Mouse (Mus musculus): Measurements from ENCODE around the gene Fau. TPM values are rescaled to one million over a fixed set of nuclear protein-coding genes. Genes with fewer than 3 reads are reported as not detected.

The Fau gene
- total and polyA plus RNA-seq, 2 experiments from 2014 or later, result 610 to 1,178 TPM

GRCm38 (mm10) chr19:6056696-6057095 is 948 bp upstream of the Fau start:
- DNase-seq (no peak), ATAC-seq (no peak)
- WGBS, result 42% methylated on average over 4 of the region's 4 CpGs
- H3K4me2 ChIP-seq (ENCODE audit: low read depth), result peak overlapping the region; percentile 88
- peak overlapping the region; percentile 91 for H3K4me3 ChIP-seq (ENCODE audit: low read depth, low read length)
- 0 out of 2 replicates have a peak, but pooled peaks cover under 1% of the 10 kb centered on the region for H3K4me1 ChIP-seq (ENCODE audit: insufficient read depth)
- H3K27me3 ChIP-seq (ENCODE audit: insufficient read depth, low read length), result no peaks in the 10 kb centered on the region
- peaks cover 42% of the 10 kb centered on the region for H3K36me3 ChIP-seq (ENCODE audit: insufficient read depth)
- H3K27ac ChIP-seq (ENCODE audit: low read depth, low read length), result no peak overlapping the region
- H3K9ac ChIP-seq, result 0 out of 2 replicates have a peak overlapping the region, but pooled peaks have one; percentile 94
- H3K9me3 ChIP-seq (ENCODE audit: low read length), result no peaks in the 10 kb centered on the region
- no peak for TF ChIP-seq CTCF (IDR thresholded peaks at IDR 0.05; ENCODE audit: low read depth)

GRCm38 (mm10) chr19:6058513-6058912 is 869 bp downstream of the Fau start:
- Histone ChIP-seq H3K4me2 (ENCODE audit: low read depth) (peak overlapping the region; percentile 88), H3K4me1 (ENCODE audit: insufficient read depth) (peaks cover 9% of the 10 kb centered on the region), H3K4me3 (ENCODE audit: low read depth, low read length) (peak overlapping the region; percentile 91), H3K36me3 (ENCODE audit: insufficient read depth) (peaks cover 24% of the 10 kb centered on the region), H3K27ac (ENCODE audit: low read depth, low read length) (no peak overlapping the region), H3K27me3 (ENCODE audit: insufficient read depth, low read length) (no peaks in the 10 kb centered on the region), H3K9ac (peak overlapping the region; percentile 94), H3K9me3 (ENCODE audit: low read length) (no peaks in the 10 kb centered on the region)
- ATAC-seq (no peak), DNase-seq (no peak)
- TF ChIP-seq CTCF (IDR thresholded peaks at IDR 0.05; ENCODE audit: low read depth), result no peak
- WGBS, result 37% methylated on average over 5 of the region's 5 CpGs

- DNase-seq (no peak), ATAC-seq (no peak)
- no peak for TF ChIP-seq CTCF (IDR thresholded peaks at IDR 0.05; ENCODE audit: low read depth)
- Histone ChIP-seq H3K9me3 (ENCODE audit: low read length) (no peaks in the 10 kb centered on the region), H3K27me3 (ENCODE audit: insufficient read depth, low read length) (no peaks in the 10 kb centered on the region), H3K27ac (ENCODE audit: low read depth, low read length) (no peak overlapping the region), H3K36me3 (ENCODE audit: insufficient read depth) (peaks cover 20% of the 10 kb centered on the region), H3K9ac (no peak overlapping the region), H3K4me2 (ENCODE audit: low read depth) (peak overlapping the region; percentile 88), H3K4me3 (ENCODE audit: low read depth, low read length) (no peak overlapping the region), H3K4me1 (ENCODE audit: insufficient read depth) (peaks cover 9% of the 10 kb centered on the region)
- WGBS, result 81% methylated on average over 5 of the region's 5 CpGs
Observed at GRCm38 (mm10) chr19:6058966-6059365, 1.3 kb downstream of the Fau start.

- Histone ChIP-seq H3K9me3 (ENCODE audit: low read length) (no peaks in the 10 kb centered on the region), H3K9ac (peak within 1 kb of the TSS; percentile 93), H3K4me2 (ENCODE audit: low read depth) (peak within 1 kb of the TSS; percentile 99), H3K27ac (ENCODE audit: low read depth, low read length) (peak within 1 kb of the TSS; percentile 86), H3K4me3 (ENCODE audit: low read depth, low read length) (peak within 1 kb of the TSS; percentile 57), H3K36me3 (ENCODE audit: insufficient read depth) (0 out of 2 replicates have a peak, but pooled peaks cover 5% of the 10 kb centered on the region), H3K27me3 (ENCODE audit: insufficient read depth, low read length) (no peaks in the 10 kb centered on the region), H3K4me1 (ENCODE audit: insufficient read depth) (peaks cover 13% of the 10 kb centered on the region)
- peak; percentile 45 for TF ChIP-seq CTCF (IDR thresholded peaks at IDR 0.05; ENCODE audit: low read depth)
- ATAC-seq (peak; percentile 88), DNase-seq (peak; percentile 96)
- WGBS, result 2% methylated on average over 48 of the region's 58 CpGs
Observed at GRCm38 (mm10) chr19:6061021-6061533, 3.4 kb downstream of the Fau start, which contains the start of gene Znhit2. Gene Znhit2 (plus strand): TSS chr19:6061192.

- Histone ChIP-seq H3K27ac (ENCODE audit: low read depth, low read length) (peak overlapping the region; percentile 86), H3K9ac (peak overlapping the region; percentile 93), H3K4me2 (ENCODE audit: low read depth) (peak overlapping the region; percentile 99), H3K9me3 (ENCODE audit: low read length) (no peaks in the 10 kb centered on the region), H3K27me3 (ENCODE audit: insufficient read depth, low read length) (no peaks in the 10 kb centered on the region), H3K4me1 (ENCODE audit: insufficient read depth) (peaks cover 19% of the 10 kb centered on the region), H3K36me3 (ENCODE audit: insufficient read depth) (0 out of 2 replicates have a peak, but pooled peaks cover 5% of the 10 kb centered on the region), H3K4me3 (ENCODE audit: low read depth, low read length) (peak overlapping the region; percentile 57)
- ATAC-seq (peak; percentile 3), DNase-seq (peak; percentile 28)
- no peak for TF ChIP-seq CTCF (IDR thresholded peaks at IDR 0.05; ENCODE audit: low read depth)
- WGBS, result 2% methylated on average over 44 of the region's 44 CpGs
Observed at GRCm38 (mm10) chr19:6061641-6062302, 4.1 kb downstream of the Fau start.

- Histone ChIP-seq H3K9ac (peak overlapping the region; percentile 93), H3K4me1 (ENCODE audit: insufficient read depth) (peaks cover 19% of the 10 kb centered on the region), H3K9me3 (ENCODE audit: low read length) (no peaks in the 10 kb centered on the region), H3K36me3 (ENCODE audit: insufficient read depth) (0 out of 2 replicates have a peak, but pooled peaks cover 5% of the 10 kb centered on the region), H3K4me2 (ENCODE audit: low read depth) (peak overlapping the region; percentile 99), H3K27ac (ENCODE audit: low read depth, low read length) (no peak overlapping the region), H3K4me3 (ENCODE audit: low read depth, low read length) (peak overlapping the region; percentile 57), H3K27me3 (ENCODE audit: insufficient read depth, low read length) (no peaks in the 10 kb centered on the region)
- ATAC-seq (no peak), DNase-seq (no peak)
- WGBS, result 72% methylated on average over 5 of the region's 5 CpGs
- TF ChIP-seq CTCF (IDR thresholded peaks at IDR 0.05; ENCODE audit: low read depth), result no peak
Observed at GRCm38 (mm10) chr19:6062418-6062817, 4.8 kb downstream of the Fau start.

- H3K4me2 ChIP-seq (ENCODE audit: low read depth), result no peak overlapping the region
- H3K9me3 ChIP-seq (ENCODE audit: low read length), result no peaks in the 10 kb centered on the region
- WGBS, result 98% methylated on average over 6 of the region's 6 CpGs
Observed at GRCm38 (mm10) chr19:6063081-6063480, 5.4 kb downstream of the Fau start.

More at GRCm38 (mm10) chr19:6063081-6063480, 5.4 kb downstream of the Fau start:
- Histone ChIP-seq H3K9ac (no peak overlapping the region), H3K4me3 (ENCODE audit: low read depth, low read length) (no peak overlapping the region), H3K27ac (ENCODE audit: low read depth, low read length) (no peak overlapping the region), H3K36me3 (ENCODE audit: insufficient read depth) (0 out of 2 replicates have a peak, but pooled peaks cover 5% of the 10 kb centered on the region), H3K4me1 (ENCODE audit: insufficient read depth) (peaks cover 22% of the 10 kb centered on the region), H3K27me3 (ENCODE audit: insufficient read depth, low read length) (no peaks in the 10 kb centered on the region)
- no peak for DNase-seq
- no peak for TF ChIP-seq CTCF (IDR thresholded peaks at IDR 0.05; ENCODE audit: low read depth)
- ATAC-seq, result no peak
